Mouse (Mus musculus) olfactory bulb, adult 2 months (tissue): ENCODE measurements around the gene Fcrl6. TPM values are rescaled to one million over a fixed set of nuclear protein-coding genes. Genes with fewer than 3 reads are reported as not detected.
A peak's percentile ranks its signal among the peaks of the same experiment; 100 is the strongest.

Experiments used
- H3K27ac ChIP-seq: fragments of 200-500 bp; 2 replicates; pipeline ENCODE4 v1.5.1; 2012; ENCODE audit warnings: low read depth, low read length; ENCODE audit not compliant: insufficient read depth
- H3K4me1 ChIP-seq: fragments of 200-500 bp; 2 replicates; pipeline ENCODE4 v1.6.1; 2012; ENCODE audit warnings: low read length; ENCODE audit not compliant: control insufficient read depth, insufficient read depth
- H3K4me3 ChIP-seq: fragments of 200-500 bp; 2 replicates; pipeline ENCODE4 v1.5.1; 2012; ENCODE audit warnings: mild to moderate bottlenecking, low read depth, low read length, moderate library complexity; ENCODE audit not compliant: insufficient read depth
- CTCF ChIP-seq: fragments of 200-500 bp; IDR thresholded peaks from 2 replicates; pipeline ENCODE4 v1.5.1; 2012; ENCODE audit warnings: low read depth, mild to moderate bottlenecking, low read length, moderate library complexity; ENCODE audit not compliant: insufficient read depth
- POLR2A ChIP-seq: fragments of 200-500 bp; IDR thresholded peaks from 2 replicates; pipeline ENCODE4 v1.6.1; 2012; ENCODE audit warnings: mild to moderate bottlenecking, low read depth, low read length, moderate library complexity; ENCODE audit not compliant: insufficient read depth
- whole genome bisulfite sequencing: fragments of 180-500 bp; shearing (Covaris S2); methylation state at CpG from one replicate; pipeline ENCODE4 v1.1.7; 2018; 5-methylcytosine and 5-hydroxymethylcytosine counted together
- polyA plus RNA-seq: library from polyadenylated mRNA; stranded (reverse); fragments of >200 nt; gene quantifications from 2 replicates; pipeline ENCODE4 v1.2.4, GENCODE M21; 2012; ENCODE audit warnings: low replicate concordance; ENCODE audit not compliant: missing spikeins, insufficient read depth, insufficient read length

Gene Fcrl6
- polyA plus RNA-seq, 1 experiment, result not detected

DNA sequence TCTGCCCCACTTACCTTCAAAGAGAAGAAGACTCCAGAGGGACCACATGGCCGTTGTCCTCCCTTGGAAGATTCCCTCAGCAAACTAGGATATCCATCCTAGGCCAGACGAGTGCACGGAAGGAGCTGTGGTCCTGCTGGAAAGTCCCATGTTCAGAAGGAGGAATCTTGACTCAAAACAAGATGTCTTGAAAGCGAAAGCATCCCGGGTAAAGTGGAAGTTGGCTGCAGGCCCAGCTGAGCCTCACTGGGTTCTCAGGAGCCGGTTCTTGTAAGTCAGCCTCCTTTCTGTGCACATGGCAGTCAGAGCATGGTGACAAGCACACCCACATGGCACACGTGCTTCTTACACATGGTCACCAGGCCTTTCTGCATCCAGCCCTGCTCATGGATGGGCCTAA is 12.0 kb downstream of the Fcrl6 start, which contains the start of gene Slamf8:
Gene Slamf8, minus strand, starts transcription at position 184 of the 400 bp plus-strand sequence.
- 69% methylated on average over 7 of the region's 7 CpGs for WGBS
- H3K4me1 ChIP-seq, result peaks cover 4% of the 10 kb centered on the region
- TF ChIP-seq CTCF (no peak), POLR2A (no peak)
- no peak within 1 kb of the TSS for H3K27ac ChIP-seq
- H3K4me3 ChIP-seq, result no peak within 1 kb of the TSS

DNA sequence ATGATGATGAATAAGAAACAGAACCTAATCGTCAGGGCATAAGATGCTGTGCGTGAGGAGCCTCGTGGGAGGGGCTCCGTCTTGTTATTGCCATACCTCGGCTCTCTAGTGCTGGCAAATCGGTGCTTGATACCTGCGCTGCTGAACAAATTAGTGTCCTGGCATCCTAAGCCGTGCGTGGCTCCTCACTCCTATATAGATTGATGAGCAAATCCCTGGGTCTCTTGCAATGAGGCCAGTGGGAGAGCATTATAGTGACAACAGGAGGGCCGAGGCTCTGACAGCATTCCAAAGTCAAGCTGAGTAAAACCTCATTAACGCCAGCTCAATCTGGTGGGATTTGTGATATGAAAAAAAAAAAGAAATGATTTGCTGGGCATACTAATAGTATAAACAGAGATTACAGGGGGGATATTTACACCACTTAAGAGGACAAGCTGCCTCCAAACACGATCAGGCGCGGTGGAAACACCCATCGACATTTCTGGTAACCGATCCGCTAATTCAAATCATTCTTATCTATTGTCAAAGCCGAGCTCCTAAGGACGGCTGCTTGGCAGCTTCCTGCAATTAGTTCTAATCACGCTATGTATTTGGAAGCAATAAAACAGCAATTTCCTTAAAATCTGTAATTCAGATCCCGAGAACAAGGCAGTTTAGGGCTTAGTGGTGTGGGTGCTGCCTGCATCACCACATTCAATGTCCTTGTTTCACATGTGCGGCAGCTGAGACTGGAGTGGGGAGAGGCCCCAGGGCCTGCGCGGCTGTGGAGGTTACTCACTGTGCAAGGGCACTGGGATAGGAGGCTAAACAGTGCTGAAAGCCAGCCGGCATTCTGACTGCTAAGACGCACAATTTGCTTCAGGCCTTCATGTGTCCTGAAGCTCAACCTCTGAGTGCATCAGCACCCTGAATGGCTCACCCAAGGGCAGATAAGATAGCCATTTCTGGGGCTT is 16.5 kb downstream of the Fcrl6 start:
- Histone ChIP-seq H3K27ac (no peak overlapping the region), H3K4me3 (no peak overlapping the region), H3K4me1 (peaks cover 4% of the 10 kb centered on the region)
- no peak for TF ChIP-seq POLR2A
- TF ChIP-seq CTCF, result no peak
- 39% methylated on average over 26 of the region's 26 CpGs for WGBS

DNA sequence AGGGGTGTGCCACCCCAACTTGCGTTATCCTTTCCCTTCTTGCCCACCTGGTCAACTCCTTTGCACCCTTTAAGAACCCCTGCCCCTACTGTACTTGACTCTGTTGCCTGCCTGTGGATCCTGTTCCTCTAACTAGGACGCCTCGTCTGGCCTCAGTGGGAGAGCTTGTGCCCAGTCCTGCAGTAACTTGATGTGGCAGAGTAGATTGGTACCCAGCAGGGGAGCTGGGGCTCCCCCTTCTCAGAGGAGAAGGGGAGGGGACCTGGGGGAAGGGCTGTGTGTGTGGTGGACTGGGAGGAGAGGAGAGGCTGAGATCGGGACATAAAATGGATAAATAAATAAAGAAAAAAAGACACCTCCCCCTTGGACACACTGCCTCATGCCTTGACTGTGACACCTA is 17.3 kb downstream of the Fcrl6 start:
- Histone ChIP-seq H3K27ac (no peak overlapping the region), H3K4me1 (peaks cover 4% of the 10 kb centered on the region), H3K4me3 (no peak overlapping the region)
- TF ChIP-seq CTCF (no peak), POLR2A (no peak)
- 68% methylated on average over 4 of the region's 4 CpGs for WGBS

DNA sequence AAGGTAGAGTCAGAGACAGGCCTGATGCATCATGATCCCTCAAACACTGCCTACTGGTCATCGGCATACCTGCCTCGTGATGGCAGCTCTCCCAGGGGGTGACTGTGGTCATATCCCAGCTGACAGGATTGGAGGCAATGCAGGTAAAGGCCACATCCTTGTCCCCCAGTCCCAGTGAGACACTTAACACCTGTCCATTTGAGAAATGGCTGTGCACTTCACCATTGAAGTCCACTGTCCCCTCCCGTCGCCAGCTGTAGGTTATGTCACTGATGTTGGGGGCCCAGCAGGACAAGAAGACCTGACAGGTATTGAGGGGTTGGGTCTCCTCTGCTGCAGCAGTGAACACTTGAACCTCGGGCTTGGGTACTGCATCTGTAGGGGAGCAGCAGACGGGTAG is 18.1 kb downstream of the Fcrl6 start:
- H3K27ac ChIP-seq, result no peak overlapping the region
- WGBS, result 91% methylated on average over 6 of the region's 6 CpGs
- TF ChIP-seq CTCF (no peak), POLR2A (no peak)
- no peak overlapping the region for H3K4me3 ChIP-seq
- H3K4me1 ChIP-seq, result peaks cover 4% of the 10 kb centered on the region

DNA sequence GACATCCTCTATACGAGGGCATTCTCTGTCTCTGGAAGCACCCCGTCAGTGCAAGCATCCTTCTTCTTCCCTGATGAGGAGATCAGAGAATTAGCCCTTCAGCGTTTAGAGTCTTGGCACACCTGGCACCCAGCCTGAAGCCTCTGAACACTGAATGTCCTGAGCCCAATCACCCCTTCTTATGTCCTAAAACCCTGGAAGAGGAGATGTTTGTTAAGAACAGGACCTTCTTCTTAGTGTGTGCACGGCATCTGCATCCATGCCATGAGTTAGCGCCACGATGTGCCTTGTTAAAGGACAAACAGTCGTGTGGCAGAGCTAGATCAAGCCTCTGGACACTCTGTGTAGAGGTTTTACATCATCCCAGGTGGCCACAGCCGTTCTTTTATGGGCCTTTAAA is 19.9 kb downstream of the Fcrl6 start:
- WGBS, result 93% methylated on average over 8 of the region's 8 CpGs
- H3K4me1 ChIP-seq, result peaks cover 4% of the 10 kb centered on the region
- no peak for TF ChIP-seq POLR2A
- TF ChIP-seq CTCF, result no peak
- no peak overlapping the region for H3K27ac ChIP-seq
- no peak overlapping the region for H3K4me3 ChIP-seq

DNA sequence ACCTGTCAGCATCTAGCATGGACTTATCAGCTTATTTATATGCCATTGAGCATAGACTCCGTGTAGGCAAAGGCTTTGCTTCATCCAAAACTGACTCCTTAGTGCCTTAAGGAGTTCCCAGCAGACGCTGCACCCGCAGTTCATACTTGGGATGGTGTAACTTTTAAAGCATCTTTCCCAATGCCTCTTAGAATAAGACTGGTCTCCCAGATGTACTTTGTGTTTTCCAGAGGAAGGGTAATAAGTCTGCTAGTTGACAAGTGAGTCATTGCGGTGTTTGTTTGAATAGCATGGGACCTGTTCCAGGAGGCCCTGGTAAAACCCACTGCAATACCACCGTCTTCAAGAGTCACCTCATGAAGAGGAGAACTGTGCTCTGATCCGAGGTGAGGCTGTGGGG is 22.2 kb downstream of the Fcrl6 start:
- 80% methylated on average over 6 of the region's 6 CpGs for WGBS
- TF ChIP-seq POLR2A (no peak), CTCF (no peak)
- Histone ChIP-seq H3K27ac (no peak overlapping the region), H3K4me3 (no peak overlapping the region), H3K4me1 (no peaks in the 10 kb centered on the region)

DNA sequence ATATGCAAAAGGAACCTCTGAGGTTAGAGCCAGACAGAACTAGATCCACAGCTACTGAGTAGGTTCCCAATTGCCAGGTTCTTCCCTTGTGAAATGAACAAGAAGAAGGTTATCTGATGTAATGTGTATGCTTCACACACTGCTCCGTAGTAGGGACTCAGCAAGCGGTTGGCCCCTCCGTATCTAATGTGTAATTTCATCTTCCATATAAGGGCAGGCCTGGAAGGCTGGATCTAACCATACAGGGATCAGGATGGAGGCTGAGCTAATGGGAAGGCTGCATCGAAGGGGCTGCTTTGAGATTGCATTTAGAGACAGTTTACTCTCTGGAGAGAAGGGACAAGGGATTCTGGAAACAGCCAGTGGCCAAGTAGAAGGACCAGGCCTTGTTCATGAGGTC is 34.6 kb downstream of the Fcrl6 start:
- 58% methylated on average over 4 of the region's 4 CpGs for WGBS
- TF ChIP-seq POLR2A, result no peak
- TF ChIP-seq CTCF, result no peak
- no peaks in the 10 kb centered on the region; the same call in 1 of the 2 replicates for H3K4me1 ChIP-seq
- no peak overlapping the region for H3K4me3 ChIP-seq
- no peak overlapping the region for H3K27ac ChIP-seq

DNA sequence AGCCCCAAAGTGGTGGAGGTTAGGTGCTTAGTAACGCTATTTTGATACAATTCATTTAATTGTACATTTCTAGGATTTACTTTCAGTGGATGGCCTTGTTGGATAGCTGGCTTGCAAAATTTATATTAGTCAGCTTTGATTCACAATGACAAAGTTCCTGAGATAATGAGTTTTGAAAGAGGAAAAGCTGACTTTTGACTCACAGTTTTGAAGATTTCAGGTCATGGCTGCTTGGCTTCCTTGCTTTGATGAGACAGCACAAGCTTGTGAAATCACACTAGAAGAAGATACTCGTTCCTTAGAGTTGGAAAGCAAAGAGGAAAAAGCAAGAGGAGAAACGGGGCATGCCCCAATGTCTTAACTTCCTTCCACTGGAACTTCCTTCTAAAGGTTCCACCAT is 36.2 kb downstream of the Fcrl6 start:
- no peak overlapping the region for H3K4me3 ChIP-seq
- no peak overlapping the region for H3K27ac ChIP-seq
- TF ChIP-seq POLR2A, result no peak
- TF ChIP-seq CTCF, result no peak
- peaks cover 12% of the 10 kb centered on the region for H3K4me1 ChIP-seq
- 87% methylated on average over 3 of the region's 3 CpGs for WGBS

DNA sequence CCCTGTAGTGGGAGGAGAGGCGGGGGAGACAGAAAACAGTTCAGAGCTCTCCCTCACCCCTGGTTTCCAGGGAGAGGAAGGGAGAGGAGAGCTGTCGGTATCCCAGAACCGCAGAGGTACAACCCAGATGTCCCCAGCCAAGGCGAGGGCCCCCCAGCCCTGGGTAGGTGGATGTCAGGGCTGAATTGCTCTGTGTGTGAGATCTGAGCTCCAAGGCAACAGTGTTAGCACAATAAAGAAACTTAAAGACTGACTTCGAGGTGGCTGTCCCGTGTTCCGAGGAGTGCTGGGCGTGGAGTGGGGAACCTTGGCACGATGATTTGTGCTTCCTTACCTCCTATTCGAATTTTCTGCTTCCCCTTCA is 38.9 kb downstream of the Fcrl6 start:
- Histone ChIP-seq H3K4me3 (peak overlapping the region; percentile 65), H3K27ac (no peak overlapping the region), H3K4me1 (peaks cover 12% of the 10 kb centered on the region)
- 4% methylated on average over 10 of the region's 10 CpGs for WGBS
- TF ChIP-seq CTCF (no peak), POLR2A (no peak)
